Mouse (Mus musculus) midbrain, postnatal 0 days (tissue): Measurements from ENCODE around the gene Ip6k1. TPM values are rescaled to one million over a fixed set of nuclear protein-coding genes. Genes with fewer than 3 reads are reported as not detected.
"Not testable (repeated sequence)": the region's sequence is repeated elsewhere in the genome, so short reads cannot be mapped to it uniquely, and the experiment has no call there.

Source experiments
- ATAC-seq: fragments of 200-750 bp; cut with Nextera tagmentation; 2 replicates; pipeline ENCODE4 v1.8.0; 2017; ENCODE audit warnings: moderate number of reproducible peaks, mild to moderate bottlenecking, moderate TSS enrichment, moderate library complexity; ENCODE audit not compliant: low FRiP score
- DNase-seq: peaks from one replicate; pipeline ENCODE4 v3.0.0-alpha.2; 2015; ENCODE audit warnings: low spot score
- H3K27ac ChIP-seq: fragments of 300-500 bp; sonication (generic); 2 replicates; pipeline ENCODE4 v1.5.1; 2014; ENCODE audit warnings: low read depth, mild to moderate bottlenecking, low read length, mixed read lengths
- H3K27me3 ChIP-seq: fragments of 300-500 bp; sonication (generic); 2 replicates; pipeline ENCODE4 v1.6.1; 2014; ENCODE audit warnings: low read length, control low read depth, mixed read lengths; ENCODE audit not compliant: insufficient read depth
- H3K36me3 ChIP-seq: fragments of 300-500 bp; sonication (generic); 2 replicates; pipeline ENCODE4 v1.6.1; 2014; ENCODE audit warnings: low read length, control low read depth, mixed read lengths; ENCODE audit not compliant: insufficient read depth
- H3K4me1 ChIP-seq: fragments of 300-500 bp; sonication (generic); 2 replicates; pipeline ENCODE4 v1.6.1; 2014; ENCODE audit warnings: mild to moderate bottlenecking, control low read depth, antibody characterized with exemption, low read length, mixed read lengths; ENCODE audit not compliant: insufficient read depth
- H3K4me2 ChIP-seq: fragments of 300-500 bp; sonication (generic); 2 replicates; pipeline ENCODE4 v1.6.1; 2014; ENCODE audit warnings: low read depth, mild to moderate bottlenecking, low read length, mixed read lengths; ENCODE audit not compliant: poor library complexity, severe bottlenecking
- H3K4me3 ChIP-seq: fragments of 300-500 bp; sonication (generic); 2 replicates; pipeline ENCODE4 v1.5.1; 2014; ENCODE audit warnings: low read depth, mild to moderate bottlenecking, low read length, moderate library complexity
- H3K9ac ChIP-seq: fragments of 300-500 bp; sonication (generic); replicated peaks from 2 replicates; pipeline ENCODE4 v1.6.1; 2014; ENCODE audit warnings: mild to moderate bottlenecking, low read length, moderate library complexity, mixed read lengths; ENCODE audit not compliant: poor library complexity, severe bottlenecking
- H3K9me3 ChIP-seq: fragments of 300-500 bp; sonication (generic); 2 replicates; pipeline ENCODE4 v1.6.1; 2016; ENCODE audit warnings: low read length, control low read depth
- CTCF ChIP-seq: IDR thresholded peaks from 2 replicates; pipeline ENCODE4 v1.5.1; 2016; ENCODE audit warnings: antibody characterized with exemption, mild to moderate bottlenecking
- WGBS: fragments of 180-500 bp; shearing (Covaris S2); extraction: QIAGEN DNeasy Blood & Tissue Kit; methylation state at CpG from one replicate; pipeline ENCODE4 v1.1.7; 2014; 5-methylcytosine and 5-hydroxymethylcytosine counted together
- polyA plus RNA-seq: library from polyadenylated mRNA; unstranded; fragments of >200 nt; fragmentation: Nextera tagmentation; extraction: Ambion mirVana; gene quantifications from 2 replicates; pipeline ENCODE4 v1.2.1, GENCODE M21; 2015
- total RNA-seq: library from RNA; depleted of rRNA; stranded (reverse); fragments of >200 nt; gene quantifications from 2 replicates; pipeline ENCODE4 v1.2.3, GENCODE M21; 2014

Ip6k1 gene
- total and polyA plus RNA-seq, 2 experiments from 2014 or later = 94.1 to 249 TPM

DNA sequence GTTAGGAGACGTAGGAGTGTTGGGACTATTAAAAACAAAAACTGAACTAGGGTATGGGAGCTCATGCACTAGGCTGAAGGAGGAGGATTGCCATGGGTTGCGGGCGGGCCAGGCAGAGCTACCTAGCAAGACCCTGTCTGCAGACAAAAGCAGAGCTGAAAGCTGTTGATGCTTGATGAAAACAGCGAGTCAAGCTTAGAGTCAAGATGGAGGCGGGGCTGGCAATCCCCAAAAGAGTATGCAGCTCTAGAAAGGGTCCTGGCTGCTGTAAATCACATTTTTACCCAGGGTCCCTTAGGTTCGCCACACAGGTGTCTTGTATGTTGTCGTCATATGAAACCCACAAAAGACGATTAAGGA is 1.2 kb downstream of the Ip6k1 start:
- DNase-seq = peak; percentile 49
- TF ChIP-seq CTCF = no peak

DNA sequence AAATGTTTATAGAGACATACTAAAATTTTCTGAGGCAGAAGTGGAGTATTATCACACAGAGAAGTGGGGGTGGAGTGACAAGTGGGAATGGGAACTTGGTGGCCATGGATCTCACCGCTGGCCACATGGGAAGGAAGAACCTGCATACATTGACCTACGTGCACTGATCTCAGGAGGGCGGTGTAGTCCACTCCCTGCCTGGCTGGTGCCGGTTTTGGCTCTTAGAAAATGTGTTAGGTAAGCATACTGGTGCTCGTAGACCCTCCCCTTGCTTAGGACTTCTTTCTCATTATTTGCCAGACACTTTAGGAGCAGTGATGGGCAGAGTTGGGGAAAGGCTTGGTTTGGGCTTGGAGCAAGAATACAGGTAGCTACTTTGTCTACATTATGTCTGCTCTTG is 5.7 kb downstream of the Ip6k1 start:
- no peak for TF ChIP-seq CTCF
- WGBS = 90% methylated on average over 5 of the region's 5 CpGs

More for the DNA sequence above, 1.2 kb downstream of the Ip6k1 start:
- no peaks in the 10 kb centered on the region for H3K36me3 ChIP-seq
- whole genome bisulfite sequencing = 7% methylated on average over 8 of the region's 8 CpGs
- H3K4me2 ChIP-seq = peak overlapping the region; percentile 81
- H3K27ac ChIP-seq = peak overlapping the region; percentile 99
- H3K4me3 ChIP-seq = peak overlapping the region; percentile 97
- H3K4me1 ChIP-seq = 0 out of 2 replicates have a peak, but pooled peaks cover 4% of the 10 kb centered on the region
- H3K9ac ChIP-seq = peak overlapping the region; percentile 99
- H3K27me3 ChIP-seq = no peaks in the 10 kb centered on the region
- no peak for ATAC-seq
- H3K9me3 ChIP-seq = no peaks in the 10 kb centered on the region

DNA sequence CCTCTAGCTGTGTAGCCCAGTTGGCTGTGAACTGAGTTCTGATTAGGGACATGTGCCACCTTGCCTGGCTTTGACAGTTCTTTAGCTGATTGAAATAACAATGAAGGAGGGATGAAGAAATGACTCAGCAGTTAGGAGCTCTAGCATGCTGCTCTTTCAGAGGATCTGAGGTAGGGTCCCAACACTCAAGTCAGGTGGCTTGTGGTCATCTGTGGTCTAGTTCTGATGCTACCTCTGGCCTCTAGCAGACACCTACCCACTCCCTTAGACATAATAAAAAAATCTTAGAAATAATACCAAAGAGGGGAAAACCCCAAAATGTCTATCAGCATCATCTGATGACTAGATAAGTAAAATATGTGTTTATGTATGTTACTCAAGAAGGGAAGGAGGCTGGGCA is 8.1 kb downstream of the Ip6k1 start:
- no peak overlapping the region for H3K27ac ChIP-seq
- H3K9ac ChIP-seq = no peak overlapping the region
- H3K9me3 ChIP-seq = no peaks in the 10 kb centered on the region
- H3K4me2 ChIP-seq = no peak overlapping the region
- DNase-seq = no peak
- no peak for TF ChIP-seq CTCF
- no peaks in the 10 kb centered on the region for H3K4me1 ChIP-seq
- H3K27me3 ChIP-seq = no peaks in the 10 kb centered on the region
- H3K36me3 ChIP-seq = peaks cover 3% of the 10 kb centered on the region; the same call in 1 of the 2 replicates
- no peak overlapping the region for H3K4me3 ChIP-seq
- no peak for ATAC-seq

More for the DNA sequence above, 5.7 kb downstream of the Ip6k1 start:
- DNase-seq (no peak), ATAC-seq (no peak)
- 0 out of 2 replicates have a peak, but pooled peaks cover 4% of the 10 kb centered on the region for H3K4me1 ChIP-seq
- no peaks in the 10 kb centered on the region for H3K27me3 ChIP-seq
- no peak overlapping the region for H3K27ac ChIP-seq
- 0 out of 2 replicates have a peak, but pooled peaks cover 3% of the 10 kb centered on the region for H3K36me3 ChIP-seq
- no peak overlapping the region for H3K4me2 ChIP-seq
- no peaks in the 10 kb centered on the region for H3K9me3 ChIP-seq
- no peak overlapping the region for H3K9ac ChIP-seq
- H3K4me3 ChIP-seq = no peak overlapping the region

DNA sequence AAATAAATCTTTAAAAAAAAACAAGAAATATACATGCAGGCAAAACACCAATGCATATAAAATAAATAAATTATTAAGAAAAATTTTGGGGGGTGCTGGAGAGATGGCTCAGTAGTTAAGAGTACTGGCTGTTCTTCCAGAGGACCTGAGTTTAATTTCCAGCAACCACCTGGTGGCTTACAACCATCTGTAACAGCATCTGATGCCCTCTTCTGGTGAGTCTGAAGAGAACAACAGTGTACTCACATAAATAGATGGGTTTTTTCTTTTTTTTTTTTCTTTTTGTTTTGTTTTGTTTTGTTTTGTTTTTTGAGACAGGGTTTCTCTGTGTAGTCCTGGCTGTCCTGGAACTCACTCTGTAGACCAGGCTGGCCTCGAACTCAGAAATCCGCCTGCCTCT is 11.3 kb downstream of the Ip6k1 start:
- TF ChIP-seq CTCF = peak; percentile 35
- H3K9ac ChIP-seq, H3K27me3 ChIP-seq, H3K4me3 ChIP-seq, H3K36me3 ChIP-seq, H3K27ac ChIP-seq, H3K4me1 ChIP-seq, ATAC-seq, DNase-seq, H3K9me3 ChIP-seq, H3K4me2 ChIP-seq: not testable (repeated sequence)
- WGBS = 100% methylated on average over 2 of the region's 2 CpGs

DNA sequence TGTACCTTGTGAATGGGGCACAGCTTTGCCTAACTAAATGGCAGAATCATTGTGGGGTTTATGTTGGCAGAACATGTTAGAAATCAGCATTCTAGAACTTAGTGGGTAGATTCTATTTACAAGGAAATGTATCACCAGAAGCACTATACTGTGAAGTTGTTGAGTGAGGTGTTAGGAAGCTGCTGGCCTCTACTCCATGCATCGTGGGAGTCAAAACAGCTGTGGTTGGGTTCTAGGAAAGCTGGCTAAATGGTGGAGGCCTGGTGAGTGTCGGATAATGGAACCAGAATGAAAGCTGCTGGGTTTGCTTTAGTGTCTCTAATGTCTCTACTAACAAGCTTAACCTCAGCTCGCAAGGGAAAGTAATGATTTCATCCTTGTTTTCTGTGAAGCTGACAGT is 14.8 kb downstream of the Ip6k1 start:
- Histone ChIP-seq H3K9ac (no peak overlapping the region), H3K4me1 (no peaks in the 10 kb centered on the region), H3K9me3 (no peaks in the 10 kb centered on the region), H3K36me3 (peaks cover 3% of the 10 kb centered on the region; the same call in 1 of the 2 replicates), H3K4me3 (no peak overlapping the region), H3K27ac (no peak overlapping the region), H3K4me2 (no peak overlapping the region), H3K27me3 (no peaks in the 10 kb centered on the region)
- DNase-seq = no peak
- 77% methylated on average over 3 of the region's 3 CpGs for WGBS
- no peak for TF ChIP-seq CTCF
- no peak for ATAC-seq

DNA sequence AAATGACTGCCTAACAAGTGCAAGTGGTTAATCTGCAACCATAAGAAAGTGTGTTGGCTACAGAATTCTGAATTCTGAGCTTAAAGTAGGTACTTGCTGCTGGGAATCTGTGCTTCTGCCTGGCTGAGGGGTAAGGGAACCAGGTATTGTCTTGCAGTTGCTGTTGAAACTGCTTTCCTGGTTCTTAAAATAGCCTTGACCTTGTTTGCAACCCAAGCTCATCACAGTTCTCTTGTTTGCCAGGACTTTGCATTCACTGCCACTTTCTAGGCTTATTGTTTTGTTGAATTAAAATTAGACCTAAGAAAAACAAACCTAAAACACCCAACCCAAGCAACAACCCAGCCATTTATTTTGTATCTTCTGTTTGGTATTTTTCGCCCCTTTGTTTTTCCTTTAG is 18.4 kb downstream of the Ip6k1 start:
- ATAC-seq (no peak), DNase-seq (no peak)
- Histone ChIP-seq H3K9ac (no peak overlapping the region), H3K36me3 (peaks cover 3% of the 10 kb centered on the region), H3K4me3 (no peak overlapping the region), H3K27ac (no peak overlapping the region), H3K9me3 (no peaks in the 10 kb centered on the region), H3K27me3 (no peaks in the 10 kb centered on the region), H3K4me2 (no peak overlapping the region), H3K4me1 (no peaks in the 10 kb centered on the region)
- WGBS = 100% methylated on average over 1 of the region's 1 CpGs
- no peak for TF ChIP-seq CTCF
